Mouse (Mus musculus): ENCODE measurements around the gene Enc1. TPM values are rescaled to one million over a fixed set of nuclear protein-coding genes. Genes with fewer than 3 reads are reported as not detected.

Enc1 gene
- polyA plus RNA-seq, 1 experiment = 303 TPM

- TF ChIP-seq POLR2A (IDR thresholded peaks at IDR 0.05; ENCODE audit: borderline replicate concordance, extremely low read depth, insufficient read depth, insufficient read length, poor library complexity, severe bottlenecking) = no peak
- no peak for TF ChIP-seq CTCF (IDR thresholded peaks at IDR 0.05; ENCODE audit: borderline replicate concordance, extremely low read depth, insufficient read depth, insufficient read length)
- no peak for DNase-seq (ENCODE audit: low read depth)
Observed at GRCm38 (mm10) chr13:97207472-97208111, 33.3 kb upstream of the Enc1 start.

GRCm38 (mm10) chr13:97208112-97208478, 32.8 kb upstream of the Enc1 start:
- TF ChIP-seq CTCF (IDR thresholded peaks at IDR 0.05; ENCODE audit: borderline replicate concordance, extremely low read depth, insufficient read depth, insufficient read length) (no peak), POLR2A (IDR thresholded peaks at IDR 0.05; ENCODE audit: borderline replicate concordance, extremely low read depth, insufficient read depth, insufficient read length, poor library complexity, severe bottlenecking) (no peak)
- no peak for DNase-seq (ENCODE audit: low read depth)

GRCm38 (mm10) chr13:97208500-97209010, 32.4 kb upstream of the Enc1 start:
- TF ChIP-seq CTCF (IDR thresholded peaks at IDR 0.05; ENCODE audit: borderline replicate concordance, extremely low read depth, insufficient read depth, insufficient read length) (no peak), POLR2A (IDR thresholded peaks at IDR 0.05; ENCODE audit: borderline replicate concordance, extremely low read depth, insufficient read depth, insufficient read length, poor library complexity, severe bottlenecking) (no peak)
- DNase-seq (ENCODE audit: low read depth) = no peak

GRCm38 (mm10) chr13:97214583-97215268, 26.2 kb upstream of the Enc1 start:
- no peak for TF ChIP-seq CTCF (IDR thresholded peaks at IDR 0.05; ENCODE audit: borderline replicate concordance, extremely low read depth, insufficient read depth, insufficient read length)
- no peak for TF ChIP-seq POLR2A (IDR thresholded peaks at IDR 0.05; ENCODE audit: borderline replicate concordance, extremely low read depth, insufficient read depth, insufficient read length, poor library complexity, severe bottlenecking)
- DNase-seq (ENCODE audit: low read depth) = peak; percentile 64

GRCm38 (mm10) chr13:97215563-97215962, 25.3 kb upstream of the Enc1 start:
- DNase-seq (ENCODE audit: low read depth) = peak; percentile 64
- TF ChIP-seq CTCF (IDR thresholded peaks at IDR 0.05; ENCODE audit: borderline replicate concordance, extremely low read depth, insufficient read depth, insufficient read length) = no peak
- TF ChIP-seq POLR2A (IDR thresholded peaks at IDR 0.05; ENCODE audit: borderline replicate concordance, extremely low read depth, insufficient read depth, insufficient read length, poor library complexity, severe bottlenecking) = no peak

GRCm38 (mm10) chr13:97216196-97216595, 24.7 kb upstream of the Enc1 start:
- TF ChIP-seq POLR2A (IDR thresholded peaks at IDR 0.05; ENCODE audit: borderline replicate concordance, extremely low read depth, insufficient read depth, insufficient read length, poor library complexity, severe bottlenecking) (no peak), CTCF (IDR thresholded peaks at IDR 0.05; ENCODE audit: borderline replicate concordance, extremely low read depth, insufficient read depth, insufficient read length) (no peak)

GRCm38 (mm10) chr13:97220022-97220421, 20.9 kb upstream of the Enc1 start:
- TF ChIP-seq CTCF (IDR thresholded peaks at IDR 0.05; ENCODE audit: borderline replicate concordance, extremely low read depth, insufficient read depth, insufficient read length) = no peak
- no peak for TF ChIP-seq POLR2A (IDR thresholded peaks at IDR 0.05; ENCODE audit: borderline replicate concordance, extremely low read depth, insufficient read depth, insufficient read length, poor library complexity, severe bottlenecking)
- DNase-seq (ENCODE audit: low read depth) = no peak

More at GRCm38 (mm10) chr13:97216196-97216595, 24.7 kb upstream of the Enc1 start:
- no peak for DNase-seq (ENCODE audit: low read depth)

- no peak for TF ChIP-seq POLR2A (IDR thresholded peaks at IDR 0.05; ENCODE audit: borderline replicate concordance, extremely low read depth, insufficient read depth, insufficient read length, poor library complexity, severe bottlenecking)
- no peak for TF ChIP-seq CTCF (IDR thresholded peaks at IDR 0.05; ENCODE audit: borderline replicate concordance, extremely low read depth, insufficient read depth, insufficient read length)
- DNase-seq (ENCODE audit: low read depth) = no peak
Observed at GRCm38 (mm10) chr13:97223856-97224255, 17.0 kb upstream of the Enc1 start.

- DNase-seq (ENCODE audit: low read depth) = no peak
- TF ChIP-seq CTCF (IDR thresholded peaks at IDR 0.05; ENCODE audit: borderline replicate concordance, extremely low read depth, insufficient read depth, insufficient read length) (no peak), POLR2A (IDR thresholded peaks at IDR 0.05; ENCODE audit: borderline replicate concordance, extremely low read depth, insufficient read depth, insufficient read length, poor library complexity, severe bottlenecking) (no peak)
Observed at GRCm38 (mm10) chr13:97224341-97224982, 16.4 kb upstream of the Enc1 start.

- TF ChIP-seq POLR2A (IDR thresholded peaks at IDR 0.05; ENCODE audit: borderline replicate concordance, extremely low read depth, insufficient read depth, insufficient read length, poor library complexity, severe bottlenecking) = no peak
- TF ChIP-seq CTCF (IDR thresholded peaks at IDR 0.05; ENCODE audit: borderline replicate concordance, extremely low read depth, insufficient read depth, insufficient read length) = no peak
- no peak for DNase-seq (ENCODE audit: low read depth)
Observed at GRCm38 (mm10) chr13:97225130-97225529, 15.8 kb upstream of the Enc1 start.

GRCm38 (mm10) chr13:97227795-97228194, 13.1 kb upstream of the Enc1 start:
- TF ChIP-seq POLR2A (IDR thresholded peaks at IDR 0.05; ENCODE audit: borderline replicate concordance, extremely low read depth, insufficient read depth, insufficient read length, poor library complexity, severe bottlenecking) (no peak), CTCF (IDR thresholded peaks at IDR 0.05; ENCODE audit: borderline replicate concordance, extremely low read depth, insufficient read depth, insufficient read length) (no peak)
- no peak for DNase-seq (ENCODE audit: low read depth)

Data from brain, embryonic 14.5 days (tissue).